Mouse (Mus musculus) right cerebral cortex, postnatal 36 days (tissue): Measurements from ENCODE around the gene Zc3h14.

Source experiments
- DNase-seq, 2 experiments: peaks; one replicate each; pipeline ENCODE4 v3.0.0; 2022; ENCODE audit warnings: low spot score in 2 of 2, mixed read lengths in 1 of 2

Gene Zc3h14

DNA sequence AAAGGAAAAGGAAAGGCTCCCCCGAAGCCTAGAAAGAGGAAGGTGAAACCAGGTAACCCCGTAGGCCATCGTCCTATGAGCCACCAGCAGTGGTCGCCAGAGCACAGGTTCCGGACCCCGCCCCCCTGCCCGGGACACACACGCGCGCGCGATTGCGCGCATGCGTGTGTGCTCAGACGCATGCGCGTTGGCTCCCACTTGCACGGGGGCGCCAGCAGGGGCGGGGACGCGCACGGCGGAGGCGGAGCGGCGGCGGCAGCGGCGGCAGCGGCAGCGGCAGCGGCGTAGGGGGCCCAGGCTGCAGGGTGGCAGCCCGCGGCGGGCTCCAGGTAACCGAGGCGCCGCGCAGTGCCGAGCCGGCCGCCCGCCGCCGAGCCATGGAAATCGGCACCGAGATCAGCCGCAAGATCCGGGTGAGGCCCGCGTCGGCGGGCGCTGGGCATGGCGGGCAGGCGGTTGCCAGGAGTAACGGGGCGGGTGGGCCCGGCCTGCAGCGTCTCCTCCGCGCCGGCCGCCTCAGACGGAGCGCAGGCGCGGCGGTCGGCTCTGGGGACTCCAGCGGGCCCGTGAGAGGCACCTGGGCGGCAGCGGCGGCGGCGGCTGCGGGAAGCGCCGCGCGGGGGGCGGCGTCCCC is at the start of gene Zc3h14:
Gene Zc3h14, plus strand, starts transcription at position 219 of the 634 bp plus-strand sequence.
- DNase-seq = peak; percentile 77 to 82

- DNase-seq = no peak
These were observed 49.6 kb upstream of the Zc3h14 start for GRCm38 (mm10) chr12:98697202-98697601.

GRCm38 (mm10) chr12:98701564-98701963 is 45.2 kb upstream of the Zc3h14 start:
- DNase-seq = no peak

- DNase-seq = no peak
These were observed 43.2 kb upstream of the Zc3h14 start for GRCm38 (mm10) chr12:98703554-98703953.

DNA sequence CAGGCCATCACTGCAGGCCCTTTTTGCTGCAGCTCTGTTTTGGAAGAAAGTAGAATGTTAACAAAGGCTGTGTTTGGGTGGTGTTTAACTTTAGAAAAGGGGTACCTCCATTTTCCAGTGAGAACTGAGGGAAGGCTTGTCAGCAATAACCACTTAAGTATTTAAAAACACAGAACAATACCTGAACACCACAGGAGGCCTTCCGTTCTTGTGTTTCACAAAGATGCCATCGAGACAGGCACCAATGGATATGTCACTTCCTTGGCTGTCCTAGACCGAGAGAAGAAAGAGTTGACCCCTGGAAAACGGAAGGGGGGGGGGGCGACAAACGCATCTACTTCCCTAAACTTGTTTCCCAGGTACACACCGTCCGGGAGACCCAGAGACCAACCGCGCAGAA is 42.8 kb upstream of the Zc3h14 start:
- DNase-seq = no peak

DNA sequence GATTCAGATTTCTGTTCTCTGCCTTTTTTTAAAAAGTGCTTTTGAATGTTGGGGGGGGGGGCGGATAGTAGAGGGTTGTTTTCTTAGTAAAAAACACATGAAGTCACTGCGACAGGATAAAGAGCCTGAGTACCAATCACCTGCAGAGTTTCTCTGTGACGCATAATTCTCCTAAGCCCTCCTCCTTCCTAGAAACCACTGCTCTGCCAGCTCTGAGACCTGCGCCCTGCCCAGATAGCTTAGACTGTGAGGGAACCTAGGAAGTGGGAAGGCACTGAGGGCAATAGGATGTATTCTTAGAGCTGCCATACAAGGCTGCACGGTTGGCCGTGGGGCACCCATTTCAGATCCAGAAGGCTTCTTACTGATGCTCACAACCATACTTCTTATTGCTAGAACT is 33.9 kb upstream of the Zc3h14 start:
- no peak for DNase-seq

- no peak for DNase-seq
These were observed 33.1 kb upstream of the Zc3h14 start for GRCm38 (mm10) chr12:98713621-98714103.

DNA sequence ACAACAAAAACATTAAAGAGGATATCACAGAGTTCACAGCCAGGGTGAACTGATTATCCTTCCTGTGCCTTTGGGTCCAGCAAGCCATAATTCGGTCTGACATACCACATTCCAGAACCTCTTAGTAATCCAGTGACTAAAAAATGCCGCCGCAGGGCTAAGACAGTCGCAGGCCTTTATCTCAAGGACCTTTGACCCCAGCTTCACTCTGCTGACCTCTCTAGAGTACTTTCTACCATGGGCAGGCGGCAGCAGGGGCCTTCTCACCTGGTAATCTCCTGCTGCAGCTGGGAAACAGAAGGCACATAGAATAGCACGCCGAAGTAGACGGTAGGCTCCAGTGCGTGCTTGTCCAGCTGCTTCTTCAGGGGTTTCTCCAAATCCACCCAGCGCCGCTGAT is 32.0 kb upstream of the Zc3h14 start:
- DNase-seq = no peak

DNA sequence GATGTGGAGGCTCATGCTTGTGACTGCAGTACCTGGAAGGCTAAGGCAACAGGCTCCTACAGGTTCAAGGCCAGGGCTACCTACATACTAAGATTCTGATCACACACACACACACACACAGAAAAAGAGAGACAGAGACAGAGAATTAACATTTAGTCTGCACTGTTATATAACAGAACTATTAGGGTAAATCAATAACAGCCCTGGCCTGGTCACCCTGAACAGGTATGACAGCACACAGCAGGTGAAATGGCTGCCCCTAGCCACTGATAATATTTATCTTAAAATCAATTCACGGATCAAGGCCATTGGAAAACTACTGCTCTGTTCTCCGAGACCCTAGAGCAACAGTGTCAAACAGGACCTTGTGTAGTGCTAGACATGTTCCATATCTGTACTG is 30.6 kb upstream of the Zc3h14 start:
- DNase-seq = no peak

DNA sequence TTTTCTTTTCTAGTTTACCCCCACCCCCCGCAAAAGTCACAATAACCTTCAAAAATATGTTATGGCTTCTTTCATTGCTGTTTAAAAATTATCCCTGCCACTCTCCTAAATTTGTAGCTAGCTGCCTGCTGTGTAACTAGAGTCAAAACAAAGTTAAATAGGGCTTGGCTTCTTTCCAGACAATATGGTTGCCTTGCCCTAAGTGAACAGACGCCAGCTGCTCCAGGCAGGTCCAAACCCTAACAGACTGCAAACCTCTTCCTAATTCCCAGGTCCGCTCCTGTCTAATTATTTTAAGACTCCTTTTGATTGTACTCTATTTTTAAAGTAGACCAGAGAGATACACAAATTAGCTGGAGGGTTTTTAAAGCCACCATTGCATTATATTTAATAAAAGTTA is 26.1 kb upstream of the Zc3h14 start:
- DNase-seq = no peak

- DNase-seq = no peak
These were observed 25.7 kb upstream of the Zc3h14 start for GRCm38 (mm10) chr12:98721030-98721429.

GRCm38 (mm10) chr12:98724224-98724623 is 22.5 kb upstream of the Zc3h14 start:
- DNase-seq = no peak

DNA sequence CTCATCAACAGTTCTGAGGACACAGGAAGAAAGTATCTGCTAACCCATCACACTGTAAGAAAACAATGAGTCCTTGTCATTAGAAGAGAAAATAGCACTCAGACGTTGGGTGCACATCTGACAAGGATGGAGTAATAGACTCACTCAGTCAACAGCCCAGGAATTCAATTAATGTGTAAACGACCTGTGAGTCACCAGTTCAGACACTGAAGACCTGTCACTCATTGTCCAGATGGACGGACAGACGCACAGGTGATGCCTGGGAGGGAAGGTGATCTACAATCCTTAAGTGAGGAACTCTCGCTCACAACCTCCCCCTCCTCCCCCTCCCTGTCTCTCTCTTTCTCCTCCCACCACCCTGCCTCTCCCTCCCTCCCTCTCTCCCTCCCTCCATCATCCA is 21.8 kb upstream of the Zc3h14 start:
- no peak for DNase-seq

- DNase-seq = no peak
These were observed 20.7 kb upstream of the Zc3h14 start for GRCm38 (mm10) chr12:98726078-98726477.

DNA sequence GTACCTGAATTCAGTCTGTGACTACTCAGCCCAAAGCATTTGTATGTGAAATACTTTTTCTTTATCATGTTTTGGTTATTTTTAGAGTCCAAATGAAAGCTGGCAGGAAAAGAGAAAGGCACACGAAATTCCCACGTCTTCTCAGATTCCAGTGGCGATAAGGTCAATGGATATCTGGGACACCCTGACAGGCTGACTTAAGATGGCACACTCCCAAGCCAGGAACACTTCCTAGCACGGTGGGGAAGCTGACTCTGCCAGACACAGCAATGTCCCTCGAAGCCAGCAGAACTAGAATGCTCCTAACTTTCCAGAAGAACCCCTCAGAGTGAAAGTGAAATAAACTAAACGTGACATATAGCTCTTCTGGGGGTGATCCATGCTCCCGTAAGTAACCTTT is 19.6 kb upstream of the Zc3h14 start:
- no peak for DNase-seq

GRCm38 (mm10) chr12:98730682-98731081 is 16.1 kb upstream of the Zc3h14 start:
- DNase-seq = no peak

- DNase-seq = no peak
These were observed 13.6 kb upstream of the Zc3h14 start for GRCm38 (mm10) chr12:98733165-98733564.

DNA sequence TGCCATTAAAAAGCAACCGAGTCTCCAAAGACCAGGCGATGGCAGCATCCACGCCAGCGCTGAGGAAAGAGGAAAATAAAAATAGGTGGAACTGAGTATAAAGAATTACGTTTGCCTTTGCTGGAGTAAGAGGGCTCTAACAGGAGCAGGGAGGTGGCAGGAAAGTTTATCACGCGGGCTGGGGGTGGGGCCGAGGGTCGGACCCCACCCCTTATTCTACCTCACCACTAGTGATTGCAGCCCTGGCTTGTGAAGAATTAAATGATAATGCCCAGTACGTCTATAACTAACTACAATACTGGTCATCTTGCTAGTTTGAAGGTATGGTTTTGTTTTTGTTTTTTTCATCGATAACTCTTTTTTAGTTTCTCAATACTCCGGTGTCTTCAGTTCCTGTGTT is 13.0 kb upstream of the Zc3h14 start:
- no peak for DNase-seq

DNA sequence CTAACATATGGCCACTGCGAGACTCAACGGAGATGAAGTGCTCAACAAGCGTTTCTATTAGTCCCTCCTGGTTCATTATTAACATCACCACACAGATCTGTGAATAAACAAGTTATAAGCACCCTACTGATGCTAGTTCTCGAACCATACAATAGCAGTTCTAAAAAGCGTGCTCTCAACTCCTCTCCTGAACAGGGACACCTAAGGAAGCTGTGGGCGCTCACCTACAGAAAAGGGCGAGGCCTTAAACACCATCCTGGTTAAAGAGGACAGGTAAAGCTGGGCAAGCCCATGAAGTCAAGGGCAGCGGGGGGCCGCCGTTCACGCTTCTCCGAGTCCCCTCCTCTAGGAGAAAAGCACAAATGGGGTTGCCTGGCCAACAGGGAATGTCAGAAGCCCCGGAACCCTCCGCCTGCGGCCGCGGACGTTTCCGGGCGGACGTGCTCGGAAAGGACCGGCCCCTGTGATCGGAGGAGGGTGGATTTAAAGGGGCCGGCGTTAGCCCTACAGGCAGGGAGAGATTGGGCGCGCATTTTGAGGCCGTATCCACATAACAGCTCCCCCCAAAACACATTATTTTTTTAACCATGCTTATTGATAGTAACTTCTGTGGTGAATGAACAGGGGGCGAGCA is 12.4 kb upstream of the Zc3h14 start:
- DNase-seq = peak; percentile 71 to 74

DNA sequence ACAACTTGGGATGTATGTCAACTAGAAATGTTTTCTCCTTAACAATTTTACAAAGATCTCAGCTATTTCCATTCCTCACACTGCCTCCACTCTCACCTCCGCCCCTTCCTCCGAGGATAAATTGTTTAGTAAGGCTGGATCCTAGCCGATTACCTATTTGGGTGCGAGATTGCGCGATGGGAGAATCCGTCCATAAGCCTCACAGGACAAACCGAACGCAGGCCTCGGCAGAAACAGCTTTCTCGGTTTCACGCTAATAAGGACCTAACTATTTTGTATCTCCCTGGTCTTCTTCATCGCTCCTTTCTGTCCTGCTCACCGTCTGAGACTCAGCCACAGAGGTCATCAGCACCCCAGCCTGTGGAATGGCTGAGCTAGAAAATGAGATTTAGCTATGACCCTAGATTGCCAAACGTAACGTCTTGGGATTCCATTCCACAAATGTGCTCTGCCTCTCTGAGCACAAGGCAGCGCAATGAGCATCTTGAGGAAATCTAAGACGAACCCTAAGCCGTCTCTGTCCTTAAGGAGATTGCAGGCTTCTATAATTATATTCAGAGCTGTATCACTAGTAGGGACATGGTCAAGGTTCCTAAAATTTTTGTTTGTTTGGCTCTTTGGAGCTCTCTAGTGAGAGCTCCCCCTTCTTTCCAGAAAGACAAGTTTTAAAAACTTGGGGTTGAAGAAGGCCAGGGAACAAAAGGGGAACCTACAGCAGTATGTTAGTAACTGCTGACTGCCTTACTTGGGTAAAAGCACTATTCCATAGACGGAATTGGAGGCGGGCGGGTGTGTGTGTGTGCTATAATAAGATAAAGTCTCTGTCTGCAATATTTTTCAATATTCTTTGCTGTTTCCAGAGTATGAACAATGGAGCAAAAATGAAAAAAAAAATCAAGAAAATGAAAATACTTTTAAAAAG is 11.6 kb upstream of the Zc3h14 start:
- DNase-seq = no peak

DNA sequence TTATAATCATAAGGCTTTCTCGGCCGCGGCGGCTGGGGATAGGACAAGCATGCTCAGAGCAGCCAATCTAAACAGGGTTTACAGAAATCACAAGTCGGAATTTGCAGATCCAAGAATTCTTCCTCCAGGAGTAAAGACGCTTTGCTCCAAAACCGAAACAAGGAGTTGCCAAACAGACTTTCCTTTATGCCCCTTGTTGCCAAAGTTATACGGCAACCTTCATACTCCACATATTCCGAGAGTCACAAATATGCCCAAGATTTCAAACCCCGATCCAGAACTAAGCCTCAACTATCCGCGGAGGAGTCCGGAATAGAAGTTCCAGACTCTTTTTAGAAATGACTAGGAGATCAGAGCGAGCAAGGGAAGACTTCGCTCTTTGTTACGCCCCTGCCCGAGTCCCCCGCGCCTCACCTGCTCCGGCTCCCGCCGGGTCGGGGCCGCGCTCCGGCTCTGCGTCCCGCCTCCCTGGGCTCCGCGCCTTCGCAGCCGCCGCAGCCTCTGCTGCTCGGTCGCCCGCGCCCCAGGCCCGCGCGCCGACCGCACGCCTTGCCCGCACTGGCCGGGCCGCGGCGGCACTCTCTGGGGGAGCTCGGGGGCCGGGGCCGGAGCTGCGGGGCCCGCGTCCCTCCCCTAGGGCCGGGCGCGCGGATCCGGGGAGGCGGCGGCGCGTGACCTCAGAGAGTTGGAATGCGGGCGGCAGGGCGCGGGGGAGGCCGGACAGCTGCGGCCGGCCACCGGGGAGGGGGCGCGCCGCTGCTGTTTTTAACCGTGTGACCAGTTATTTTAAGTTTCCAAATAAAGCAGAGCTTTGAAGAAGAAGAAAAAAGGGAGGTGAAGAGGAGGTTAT is 9.6 kb upstream of the Zc3h14 start, which contains the start of gene Ptpn21:
Gene Ptpn21, minus strand, starts transcription at position 455 of the 850 bp plus-strand sequence.
- no peak for DNase-seq
